Mouse (Mus musculus): ENCODE results near the gene Rpn1. TPM values are rescaled to one million over a fixed set of nuclear protein-coding genes. Genes with fewer than 3 reads are reported as not detected.

Gene Rpn1
- polyA plus RNA-seq, 1 experiment from 2014 or later, result 284 TPM

DNA sequence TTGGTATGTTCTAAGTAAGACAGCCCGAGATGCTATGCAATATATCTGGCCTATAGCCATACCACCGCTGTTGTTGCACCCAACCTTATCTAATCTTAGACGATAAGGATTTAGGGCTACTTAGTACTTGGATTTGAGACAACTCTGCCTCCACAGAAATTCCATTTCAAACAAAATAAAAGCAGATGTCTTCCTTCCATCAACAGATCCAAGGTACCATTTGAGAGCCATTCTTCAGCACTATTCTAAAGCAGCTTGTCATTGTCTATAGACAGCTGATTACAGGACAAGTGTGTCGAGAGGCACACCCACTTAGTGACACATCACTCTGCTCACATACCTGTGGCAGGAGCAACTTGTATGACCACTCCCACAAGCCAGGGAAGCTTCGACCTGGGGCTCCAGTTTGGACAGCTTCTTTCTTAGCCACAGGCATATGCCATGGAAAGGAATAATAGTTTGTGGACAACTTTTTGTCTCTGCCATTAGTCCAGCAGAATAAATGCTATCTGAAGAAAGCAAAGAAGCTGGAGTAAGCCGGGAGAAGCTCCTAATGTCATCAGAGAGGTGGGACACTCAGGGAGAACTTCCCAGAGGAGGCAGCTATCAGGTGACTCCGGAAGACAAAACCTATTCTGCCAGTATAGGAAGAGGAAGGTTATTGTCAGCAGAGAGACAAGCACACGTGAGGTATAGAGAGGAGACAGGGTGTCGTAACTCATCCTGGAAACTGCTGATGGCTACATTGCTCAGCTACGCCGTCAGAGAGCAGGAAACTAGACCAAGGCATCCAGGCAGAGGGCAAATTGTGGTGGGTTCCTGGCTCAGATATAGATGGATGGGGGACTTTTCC is 30.8 kb upstream of the Rpn1 start:
- WGBS, result 79% methylated on average over 11 of the region's 11 CpGs
- peaks cover 70% of the 10 kb centered on the region for H3K27me3 ChIP-seq
- no peak for ATAC-seq (ENCODE audit: low FRiP score)
- no peak overlapping the region for H3K9ac ChIP-seq
- no peaks in the 10 kb centered on the region for H3K4me1 ChIP-seq (replicated peaks)
- H3K4me3 ChIP-seq, result no peak overlapping the region
- no peaks in the 10 kb centered on the region for H3K36me3 ChIP-seq
- no peak overlapping the region for H3K4me2 ChIP-seq
- H3K9me3 ChIP-seq, result no peaks in the 10 kb centered on the region
- H3K27ac ChIP-seq, result no peak overlapping the region

DNA sequence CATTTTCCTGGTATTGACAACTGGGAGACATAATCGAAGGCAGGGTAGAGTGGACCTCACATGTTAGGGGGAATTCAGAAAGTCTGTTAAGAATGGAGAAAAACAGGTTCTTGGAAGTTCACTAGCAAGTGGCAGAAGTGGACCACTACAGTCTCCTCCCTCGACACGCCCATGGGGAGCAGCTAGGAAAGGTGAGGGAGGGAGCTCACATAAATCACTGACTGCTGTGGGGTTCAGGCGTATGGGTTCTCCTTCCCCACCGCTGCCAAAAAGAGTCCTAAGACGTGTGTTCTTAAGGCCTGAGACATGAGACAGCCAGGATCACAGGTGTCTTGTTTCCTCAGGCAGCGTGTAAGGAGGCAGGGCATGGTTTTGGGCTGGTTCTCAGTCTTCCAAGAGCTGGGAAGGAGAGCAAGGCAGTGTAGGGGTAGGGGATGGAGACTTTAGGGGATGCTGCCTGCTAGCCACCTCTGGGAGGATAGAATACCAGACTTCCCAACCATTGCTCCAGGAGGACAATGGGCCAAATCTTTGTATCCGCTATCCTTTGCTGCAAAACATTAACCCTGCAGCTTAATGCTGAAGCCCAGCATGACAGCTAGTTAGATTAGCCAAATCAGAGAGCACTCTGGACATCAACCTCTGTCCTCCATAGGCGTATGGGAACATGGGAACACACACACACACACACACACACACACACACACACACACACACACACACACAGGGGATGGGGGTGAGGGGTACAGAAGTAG is 30.0 kb upstream of the Rpn1 start:
- Histone ChIP-seq H3K27me3 (peaks cover 64% of the 10 kb centered on the region), H3K9me3 (no peaks in the 10 kb centered on the region), H3K4me2 (no peak overlapping the region), H3K27ac (no peak overlapping the region), H3K9ac (no peak overlapping the region), H3K4me1 (replicated peaks) (no peaks in the 10 kb centered on the region), H3K4me3 (no peak overlapping the region), H3K36me3 (no peaks in the 10 kb centered on the region)
- WGBS, result 61% methylated on average over 9 of the region's 9 CpGs
- ATAC-seq (ENCODE audit: low FRiP score), result no peak

GRCm38 (mm10) chr6:88055663-88056062 is 28.6 kb upstream of the Rpn1 start:
- H3K4me2 ChIP-seq, result no peak overlapping the region
- 86% methylated on average over 5 of the region's 5 CpGs for WGBS
- H3K9me3 ChIP-seq, result no peaks in the 10 kb centered on the region
- H3K36me3 ChIP-seq, result no peaks in the 10 kb centered on the region
- no peak overlapping the region for H3K27ac ChIP-seq
- ATAC-seq (ENCODE audit: low FRiP score), result no peak
- H3K4me1 ChIP-seq (replicated peaks), result no peaks in the 10 kb centered on the region
- no peak overlapping the region for H3K9ac ChIP-seq
- H3K27me3 ChIP-seq, result peaks cover 56% of the 10 kb centered on the region
- H3K4me3 ChIP-seq, result no peak overlapping the region

DNA sequence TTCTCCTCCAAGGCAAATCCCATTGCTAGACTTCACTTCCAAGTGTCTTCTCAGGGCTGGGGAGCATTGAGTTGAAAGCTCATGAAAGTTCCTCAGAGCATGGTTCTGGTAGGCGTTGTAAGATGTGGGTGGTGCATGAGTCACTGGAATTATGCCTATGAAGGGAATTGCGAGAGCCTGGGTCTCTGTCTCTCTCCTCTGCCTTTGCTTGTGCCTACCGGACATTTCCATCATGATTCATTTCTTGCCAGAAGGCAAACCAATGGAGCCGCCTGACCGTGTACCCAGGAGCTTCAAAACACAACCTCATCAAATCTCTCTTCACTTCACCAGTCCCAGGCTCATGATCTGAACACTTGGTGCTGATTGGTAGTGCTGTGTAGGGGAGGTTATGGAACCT is 27.4 kb upstream of the Rpn1 start:
- H3K4me1 ChIP-seq (replicated peaks), result no peaks in the 10 kb centered on the region
- H3K9ac ChIP-seq, result no peak overlapping the region
- H3K27me3 ChIP-seq, result peaks cover 47% of the 10 kb centered on the region
- H3K9me3 ChIP-seq, result no peaks in the 10 kb centered on the region
- no peaks in the 10 kb centered on the region for H3K36me3 ChIP-seq
- no peak for ATAC-seq (ENCODE audit: low FRiP score)
- 91% methylated on average over 5 of the region's 5 CpGs for WGBS
- H3K27ac ChIP-seq, result no peak overlapping the region
- H3K4me2 ChIP-seq, result no peak overlapping the region
- no peak overlapping the region for H3K4me3 ChIP-seq

DNA sequence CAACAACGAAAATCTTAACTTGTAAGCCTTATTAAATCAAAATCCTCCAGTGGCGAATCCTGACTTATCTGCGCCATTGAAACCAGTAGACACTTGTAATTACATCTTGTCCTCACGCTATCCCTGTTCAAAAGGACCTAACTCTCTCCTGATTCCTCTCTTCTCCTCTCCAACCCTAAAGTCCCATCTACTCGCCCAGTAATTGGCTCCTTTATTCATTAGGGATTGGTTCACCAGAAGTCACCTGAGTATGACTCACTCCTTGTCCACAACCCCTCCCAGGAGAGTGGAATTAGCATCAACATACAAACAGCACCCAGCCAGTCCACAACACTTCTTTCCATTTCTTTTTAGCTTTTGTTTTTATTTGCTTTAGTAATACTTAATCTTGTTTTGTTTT is 24.4 kb upstream of the Rpn1 start:
- Histone ChIP-seq H3K4me2 (no peak overlapping the region), H3K36me3 (no peaks in the 10 kb centered on the region), H3K9me3 (no peaks in the 10 kb centered on the region), H3K4me1 (replicated peaks) (no peaks in the 10 kb centered on the region), H3K27ac (no peak overlapping the region), H3K4me3 (no peak overlapping the region), H3K9ac (no peak overlapping the region), H3K27me3 (peaks cover 28% of the 10 kb centered on the region)
- no peak for ATAC-seq (ENCODE audit: low FRiP score)
- WGBS, result 79% methylated on average over 5 of the region's 5 CpGs

- Histone ChIP-seq H3K9ac (no peak overlapping the region), H3K4me2 (no peak overlapping the region), H3K4me3 (no peak overlapping the region), H3K4me1 (replicated peaks) (no peaks in the 10 kb centered on the region), H3K9me3 (no peaks in the 10 kb centered on the region), H3K27me3 (peaks cover 28% of the 10 kb centered on the region), H3K27ac (no peak overlapping the region), H3K36me3 (no peaks in the 10 kb centered on the region)
- no peak for ATAC-seq (ENCODE audit: low FRiP score)
- 89% methylated on average over 4 of the region's 4 CpGs for WGBS
These were observed 23.7 kb upstream of the Rpn1 start for GRCm38 (mm10) chr6:88060602-88061001.

GRCm38 (mm10) chr6:88061406-88061805 is 22.9 kb upstream of the Rpn1 start:
- Histone ChIP-seq H3K36me3 (no peaks in the 10 kb centered on the region), H3K4me2 (no peak overlapping the region), H3K4me3 (no peak overlapping the region), H3K9ac (no peak overlapping the region), H3K27me3 (peaks cover 24% of the 10 kb centered on the region), H3K4me1 (replicated peaks) (no peaks in the 10 kb centered on the region), H3K27ac (no peak overlapping the region), H3K9me3 (no peaks in the 10 kb centered on the region)
- no peak for ATAC-seq (ENCODE audit: low FRiP score)
- WGBS, result 84% methylated on average over 4 of the region's 4 CpGs

DNA sequence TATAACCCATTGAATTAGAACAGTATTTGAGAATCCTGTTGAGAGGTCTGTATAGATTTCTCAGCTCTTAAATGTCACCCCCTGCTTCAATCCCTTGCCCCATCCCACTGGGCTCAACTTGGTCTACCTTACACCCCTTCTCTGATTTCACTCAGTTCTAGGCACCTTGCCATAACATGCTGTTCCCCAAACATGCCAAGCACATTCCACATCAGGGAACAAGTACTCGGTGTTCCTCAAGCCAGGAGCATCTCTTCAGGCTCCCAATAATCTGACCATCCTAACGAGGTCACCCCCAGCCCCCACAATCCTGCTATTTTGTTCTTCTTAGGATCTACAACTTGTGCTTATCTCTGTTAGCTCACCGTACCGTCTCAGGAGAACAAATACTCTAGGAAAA is 21.9 kb upstream of the Rpn1 start:
- Histone ChIP-seq H3K9ac (no peak overlapping the region), H3K4me1 (replicated peaks) (no peaks in the 10 kb centered on the region)
- WGBS, result 85% methylated on average over 4 of the region's 4 CpGs

DNA sequence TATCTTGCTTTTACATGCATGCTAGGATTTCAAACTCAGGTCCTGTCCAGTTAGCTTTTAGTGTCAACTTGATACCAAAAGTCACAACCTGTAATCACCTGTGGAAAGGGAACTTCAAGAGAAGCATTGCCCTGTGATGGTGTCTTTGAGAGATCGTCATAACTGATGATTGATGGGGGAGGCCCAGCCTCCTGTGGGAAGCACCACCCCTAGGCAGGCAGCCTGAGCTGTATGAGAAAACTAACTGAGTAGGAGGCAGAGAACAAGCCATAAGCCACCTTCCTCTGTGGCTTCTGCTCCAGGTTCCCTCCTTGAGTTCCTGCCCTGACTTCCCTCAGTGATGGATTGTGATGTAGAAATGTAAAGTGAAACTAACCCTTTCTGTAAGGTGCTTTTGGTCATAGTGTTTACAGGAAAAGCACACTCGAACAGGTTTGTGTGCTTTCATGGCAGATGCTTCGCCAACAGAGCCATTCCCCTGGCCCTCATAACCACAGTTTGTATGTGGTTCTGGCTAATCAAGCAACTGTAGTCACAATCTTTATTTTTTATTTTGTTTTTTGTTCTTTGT is 20.1 kb upstream of the Rpn1 start:
- no peak for ATAC-seq (ENCODE audit: low FRiP score)
- no peaks in the 10 kb centered on the region for H3K36me3 ChIP-seq
- H3K4me1 ChIP-seq (replicated peaks), result no peaks in the 10 kb centered on the region
- WGBS, result 88% methylated on average over 3 of the region's 3 CpGs
- no peak overlapping the region for H3K27ac ChIP-seq
- no peak overlapping the region for H3K9ac ChIP-seq
- no peak overlapping the region for H3K4me2 ChIP-seq
- no peak overlapping the region for H3K4me3 ChIP-seq
- peaks cover 21% of the 10 kb centered on the region; the same call in 1 of the 2 replicates for H3K27me3 ChIP-seq
- no peaks in the 10 kb centered on the region for H3K9me3 ChIP-seq

More for the DNA sequence above, 21.9 kb upstream of the Rpn1 start:
- H3K4me2 ChIP-seq, result no peak overlapping the region
- H3K27ac ChIP-seq, result no peak overlapping the region
- H3K9me3 ChIP-seq, result no peaks in the 10 kb centered on the region
- H3K27me3 ChIP-seq, result peaks cover 17% of the 10 kb centered on the region; the same call in 1 of the 2 replicates
- H3K4me3 ChIP-seq, result no peak overlapping the region
- no peaks in the 10 kb centered on the region for H3K36me3 ChIP-seq
- ATAC-seq (ENCODE audit: low FRiP score), result no peak

DNA sequence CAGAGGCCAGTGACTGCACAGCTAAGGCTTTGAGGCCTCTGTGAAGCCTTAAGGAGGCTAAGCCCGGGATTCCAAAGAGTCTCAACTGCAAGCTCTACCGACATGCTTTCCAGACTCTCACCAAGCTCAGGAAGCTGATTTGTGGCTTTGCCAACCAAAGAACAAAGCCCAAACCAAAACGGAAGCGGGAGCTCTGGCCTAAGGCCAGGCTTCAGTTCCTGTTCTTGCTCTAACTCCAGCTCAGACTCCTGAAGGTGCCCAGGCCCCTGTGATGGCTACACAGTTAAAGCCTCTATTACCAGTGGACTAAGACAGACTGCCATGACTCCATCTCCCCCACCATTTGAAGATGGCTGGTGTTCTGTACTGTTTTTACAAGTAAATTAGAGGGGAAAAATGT is 19.2 kb upstream of the Rpn1 start:
- peaks cover 31% of the 10 kb centered on the region for H3K27me3 ChIP-seq
- no peak overlapping the region for H3K4me2 ChIP-seq
- H3K4me3 ChIP-seq, result no peak overlapping the region

GRCm38 (mm10) chr6:88065968-88066367 is 18.3 kb upstream of the Rpn1 start:
- Histone ChIP-seq H3K9ac (no peak overlapping the region), H3K9me3 (no peaks in the 10 kb centered on the region), H3K4me1 (replicated peaks) (no peaks in the 10 kb centered on the region), H3K4me2 (no peak overlapping the region), H3K4me3 (no peak overlapping the region), H3K36me3 (no peaks in the 10 kb centered on the region), H3K27me3 (peaks cover 29% of the 10 kb centered on the region), H3K27ac (no peak overlapping the region)
- WGBS, result 68% methylated on average over 3 of the region's 3 CpGs
- no peak for ATAC-seq (ENCODE audit: low FRiP score)

More for the DNA sequence above, 19.2 kb upstream of the Rpn1 start:
- 63% methylated on average over 4 of the region's 4 CpGs for WGBS
- no peak for ATAC-seq (ENCODE audit: low FRiP score)
- Histone ChIP-seq H3K36me3 (no peaks in the 10 kb centered on the region), H3K9ac (no peak overlapping the region), H3K4me1 (replicated peaks) (no peaks in the 10 kb centered on the region), H3K27ac (no peak overlapping the region), H3K9me3 (no peaks in the 10 kb centered on the region)

DNA sequence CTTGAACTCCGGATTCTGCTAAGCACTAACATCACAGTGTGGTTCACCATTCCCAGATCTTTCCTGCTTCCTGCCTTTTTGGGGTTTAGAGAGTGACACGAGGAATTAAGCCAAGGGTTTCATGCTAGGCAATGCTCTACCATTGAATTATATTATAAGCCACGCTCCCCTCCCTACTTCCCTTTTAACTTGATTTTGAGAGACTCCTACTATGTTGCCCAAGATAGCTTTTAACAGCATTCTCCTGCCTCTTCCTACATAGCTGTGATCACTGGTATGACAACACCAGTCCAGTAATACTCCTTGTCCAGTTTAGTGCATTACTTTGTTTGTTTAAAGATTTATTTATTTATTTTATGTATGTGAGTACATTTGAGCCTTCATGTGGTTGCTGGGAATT is 16.6 kb upstream of the Rpn1 start:
- Histone ChIP-seq H3K27ac (no peak overlapping the region), H3K9ac (no peak overlapping the region), H3K4me2 (no peak overlapping the region), H3K27me3 (peaks cover 41% of the 10 kb centered on the region), H3K36me3 (no peaks in the 10 kb centered on the region), H3K4me3 (no peak overlapping the region), H3K9me3 (no peaks in the 10 kb centered on the region), H3K4me1 (replicated peaks) (no peaks in the 10 kb centered on the region)
- no peak for ATAC-seq (ENCODE audit: low FRiP score)
- WGBS, result 72% methylated on average over 3 of the region's 3 CpGs
